Mouse (Mus musculus) megakaryocyte, embryonic 14.5 days (primary cell): ENCODE measurements around the gene Ece1.
"Not testable (repeated sequence)": the region's sequence is repeated elsewhere in the genome, so short reads cannot be mapped to it uniquely, and the experiment has no call there.

Source experiments
- FLI1 ChIP-seq: IDR thresholded peaks from 2 replicates; pipeline ENCODE4 v1.6.1; 2012; ENCODE audit warnings: low read length, inconsistent platforms, mixed read lengths
- GATA1 ChIP-seq: IDR thresholded peaks from 3 replicates; pipeline ENCODE4 v1.6.1; 2012; ENCODE audit warnings: mixed read lengths, low read length, inconsistent platforms, borderline replicate concordance

DNA sequence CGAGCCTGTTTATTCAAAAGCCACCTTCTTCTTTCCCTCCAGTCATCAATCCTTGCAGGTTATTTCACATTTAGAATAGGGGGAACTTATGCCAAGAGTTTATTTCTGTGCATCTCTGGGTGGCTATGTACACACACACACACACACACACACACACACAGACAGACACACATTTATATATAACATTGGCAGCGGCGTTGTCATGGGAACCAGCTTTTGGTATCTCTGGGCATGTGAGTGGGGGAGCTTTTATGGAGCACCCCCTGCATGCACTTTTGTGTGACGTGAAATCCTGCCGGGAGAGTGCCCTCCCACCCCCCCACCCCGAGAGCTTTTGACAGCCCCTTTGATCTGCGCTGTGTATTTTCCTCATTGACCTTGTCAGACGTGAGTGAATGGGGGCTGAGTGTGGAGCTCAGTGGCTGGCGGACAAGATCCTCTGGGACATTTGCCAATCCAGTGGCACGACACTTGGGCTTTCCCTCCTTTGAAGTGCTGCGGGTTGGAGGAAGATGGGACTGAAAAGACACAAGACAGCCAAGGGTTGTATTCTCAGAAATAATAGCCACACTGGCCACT lies 117.1 kb downstream of the Ece1 start:
- TF ChIP-seq FLI1, GATA1: not testable (repeated sequence)
